Mouse (Mus musculus): ENCODE results near the gene Hs6st3.

DNA sequence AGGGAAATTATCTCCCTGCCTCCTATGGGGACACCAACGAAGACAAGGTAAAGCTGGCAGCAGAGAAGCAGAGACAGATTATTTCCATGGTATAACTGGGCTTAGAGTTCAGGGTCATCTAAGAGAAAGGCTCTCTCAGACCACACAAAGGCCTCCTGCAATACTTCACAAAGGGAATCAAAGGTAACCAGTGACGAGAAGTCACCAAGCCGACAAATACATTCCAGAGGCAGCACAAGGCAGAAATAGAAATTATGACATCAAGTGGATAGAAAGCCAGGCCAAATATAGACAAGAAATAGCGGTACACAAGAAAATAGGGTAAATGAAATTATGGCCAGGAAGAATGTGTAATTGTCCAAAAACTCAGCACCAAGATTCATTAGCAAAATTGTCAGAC, 633.9 kb downstream of the Hs6st3 start:
- no peak for TF ChIP-seq CTCF (IDR thresholded peaks at IDR 0.05; ENCODE audit: borderline replicate concordance, insufficient read depth, low read depth, low read length)
- no peak for TF ChIP-seq POLR2A (IDR thresholded peaks at IDR 0.05; ENCODE audit: borderline replicate concordance, insufficient read depth, low read length)
